Mouse (Mus musculus) activated CD4-positive, CD25-positive, alpha-beta regulatory T cell, adult 4 months (primary cell): ENCODE measurements around the gene Ccdc61. TPM values are rescaled to one million over a fixed set of nuclear protein-coding genes. Genes with fewer than 3 reads are reported as not detected.

Experiments used
- ATAC-seq: one replicate; pipeline ENCODE4 v1.8.0; 2017
- polyA plus RNA-seq, 2 experiments: library from polyadenylated mRNA; unstranded; fragments of 100-300 nt; shearing (Covaris generic); gene quantifications; one replicate each; pipeline ENCODE4 v1.2.1; 2017

Gene Ccdc61
- polyA plus RNA-seq, 2 experiments from 2014 or later = 5.3 to 9.2 TPM

DNA sequence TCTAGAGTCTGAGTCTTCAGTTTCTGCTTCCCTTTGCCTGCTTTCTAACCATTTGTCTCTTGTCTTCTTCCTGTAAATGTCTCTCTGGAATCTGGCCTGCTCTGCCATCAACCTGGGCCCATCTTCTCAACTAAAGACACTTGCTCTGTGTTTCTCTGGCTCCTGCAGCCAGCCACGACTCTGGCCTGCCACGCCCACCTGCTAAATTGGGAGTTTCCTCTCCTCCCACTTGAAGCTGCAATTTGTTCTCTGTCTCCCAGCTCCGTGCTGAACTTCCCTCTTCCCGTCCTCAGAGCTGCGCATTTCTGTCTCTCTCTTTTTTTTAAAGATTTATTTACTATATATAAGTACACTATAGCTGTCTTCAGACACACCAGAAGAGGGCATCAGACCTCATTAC, 65.4 kb downstream of the Ccdc61 start:
- ATAC-seq = no peak

DNA sequence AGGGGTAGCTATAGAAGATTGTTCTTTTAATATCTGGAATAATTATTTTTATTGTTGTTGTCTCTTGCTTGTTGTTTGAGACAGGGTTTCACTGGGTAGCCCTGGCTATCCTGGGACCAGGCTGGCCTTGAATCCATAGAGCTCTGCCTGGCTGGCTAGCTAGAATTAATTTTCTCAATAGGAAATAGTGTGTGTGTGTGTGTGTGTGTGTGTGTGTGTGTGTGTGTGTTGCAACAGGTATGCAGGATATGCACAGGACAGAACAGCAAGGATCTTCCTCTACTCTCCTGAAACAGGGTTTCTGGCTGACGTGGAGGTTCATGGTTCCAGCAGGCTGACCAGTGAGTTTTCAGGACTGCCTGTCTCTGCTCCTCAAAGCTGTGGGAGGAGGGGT, 69.0 kb downstream of the Ccdc61 start:
- ATAC-seq = no peak

Other genes starting within 250 kb of the Ccdc61 start
- not detected for gene Psg20, start 224.2 kb downstream of the Ccdc61 start, polyA plus RNA-seq
- gene Psg22, start 192.3 kb downstream of the Ccdc61 start, polyA plus RNA-seq = not detected
- gene Psg19, start 111.9 kb downstream of the Ccdc61 start, polyA plus RNA-seq = not detected
- gene Psg17, start 88.8 kb downstream of the Ccdc61 start, polyA plus RNA-seq = not detected
- not detected for gene Mill2, start 70.4 kb downstream of the Ccdc61 start, polyA plus RNA-seq
- gene Pglyrp1, start 39.1 kb downstream of the Ccdc61 start, polyA plus RNA-seq = 100 to 1,000 TPM; 275 to 290 TPM
- gene Nova2, start 15.5 kb upstream of the Ccdc61 start, polyA plus RNA-seq = not detected
- gene Nanos2, start 77.0 kb upstream of the Ccdc61 start, polyA plus RNA-seq = under 1 TPM in 1 of 2 experiments, not detected in 1; 0.31 TPM
- gene Mypop, start 80.8 kb upstream of the Ccdc61 start, polyA plus RNA-seq = 1 to 10 TPM; 2.2 to 2.8 TPM
- 1 to 10 TPM; 2.0 to 3.0 TPM for gene Irf2bp1, start 93.6 kb upstream of the Ccdc61 start, polyA plus RNA-seq
- gene Foxa3, start 113.1 kb upstream of the Ccdc61 start, polyA plus RNA-seq = under 1 TPM in 1 of 2 experiments, not detected in 1; 0.16 TPM
- gene Sympk, start 114.0 kb upstream of the Ccdc61 start, polyA plus RNA-seq = 10 to 100 TPM in 1 of 2 experiments, 1 to 10 TPM in 1; 10.0 to 10.3 TPM
- gene Rsph6a, start 144.3 kb upstream of the Ccdc61 start, polyA plus RNA-seq = not detected
- gene Dmwd, start 165.8 kb upstream of the Ccdc61 start, polyA plus RNA-seq = not detected
- gene Dmpk, start 173.4 kb upstream of the Ccdc61 start, polyA plus RNA-seq = not detected
- under 1 TPM in 1 of 2 experiments, not detected in 1; 0.25 TPM for gene Six5, start 184.2 kb upstream of the Ccdc61 start, polyA plus RNA-seq
- gene Gm4969, start 208.0 kb upstream of the Ccdc61 start, polyA plus RNA-seq = not detected
- gene Fbxo46, start 209.4 kb upstream of the Ccdc61 start, polyA plus RNA-seq = 10 to 100 TPM; 17.1 to 17.7 TPM
- gene Qpctl, start 238.9 kb upstream of the Ccdc61 start, polyA plus RNA-seq = 10 to 100 TPM in 1 of 2 experiments, 1 to 10 TPM in 1; 8.9 to 11.6 TPM
- gene Snrpd2, start 239.3 kb upstream of the Ccdc61 start, polyA plus RNA-seq = 10 to 100 TPM; 85.2 to 96.5 TPM